Mouse (Mus musculus) kidney, embryonic 16.5 days (tissue): ENCODE measurements at regions not wholly inside any gene's neighbourhood (a gene's known extent, or its start where the extent isn't known, plus 50 kb on each side); places are given as distances from the start of the nearest gene placed in this dataset.

Source experiments
- ATAC-seq: fragments of 200-750 bp; cut with Nextera tagmentation; 2 replicates; pipeline ENCODE4 v1.8.0; 2017; ENCODE audit warnings: moderate TSS enrichment; ENCODE audit not compliant: low FRiP score, low TSS enrichment
- H3K27ac ChIP-seq: fragments of 300-500 bp; sonication (generic); 2 replicates; pipeline ENCODE4 v1.5.1; 2014; ENCODE audit warnings: low read length
- H3K27me3 ChIP-seq: fragments of 300-500 bp; sonication (generic); 2 replicates; pipeline ENCODE4 v1.6.1; 2014; ENCODE audit warnings: low read length, control low read depth, mixed read lengths; ENCODE audit not compliant: insufficient read depth
- H3K36me3 ChIP-seq: fragments of 300-500 bp; sonication (generic); 2 replicates; pipeline ENCODE4 v1.6.1; 2014; ENCODE audit warnings: low read length, control low read depth, mixed read lengths; ENCODE audit not compliant: insufficient read depth
- H3K4me1 ChIP-seq: fragments of 300-500 bp; sonication (generic); 2 replicates; pipeline ENCODE4 v1.6.1; 2014; ENCODE audit warnings: low read length, control low read depth, mixed read lengths; ENCODE audit not compliant: insufficient read depth
- H3K4me2 ChIP-seq: fragments of 300-500 bp; sonication (generic); replicated peaks from 2 replicates; pipeline ENCODE4 v1.6.1; 2014; ENCODE audit warnings: low read depth, low read length
- H3K4me3 ChIP-seq: fragments of 300-500 bp; sonication (generic); 2 replicates; pipeline ENCODE4 v1.5.1; 2014; ENCODE audit warnings: mild to moderate bottlenecking, low read length
- H3K9ac ChIP-seq: fragments of 300-500 bp; sonication (generic); replicated peaks from 2 replicates; pipeline ENCODE4 v1.6.1; 2014; ENCODE audit warnings: low read length
- H3K9me3 ChIP-seq: fragments of 300-500 bp; sonication (generic); 2 replicates; pipeline ENCODE4 v1.6.1; 2016; ENCODE audit warnings: low read length, control low read depth
- WGBS: fragments of 180-500 bp; shearing (Covaris S2); extraction: QIAGEN DNeasy Blood & Tissue Kit; methylation state at CpG from one replicate; pipeline ENCODE4 v1.1.7; 2014; 5-methylcytosine and 5-hydroxymethylcytosine counted together

DNA sequence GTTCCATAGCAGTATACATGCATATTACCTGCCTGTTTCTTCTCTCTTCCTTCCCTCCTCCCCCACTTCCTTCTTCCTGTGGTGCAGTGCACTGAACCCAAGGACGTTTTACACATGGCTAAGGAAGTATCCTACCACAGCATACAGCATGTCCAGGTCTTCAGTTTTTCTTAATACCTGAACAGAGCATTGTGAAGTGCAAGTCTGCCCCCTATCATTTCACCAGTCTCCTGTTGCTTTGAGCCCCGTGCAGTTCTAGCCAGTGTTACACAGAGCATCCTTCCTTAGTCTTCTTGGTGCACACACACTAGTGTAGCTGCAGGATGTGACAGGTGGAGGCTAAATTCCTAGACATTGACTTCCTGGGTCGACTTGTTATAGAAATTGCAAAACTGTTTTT, 53.7 kb upstream of the Foxb1 start:
- no peak overlapping the region for H3K4me2 ChIP-seq
- H3K4me3 ChIP-seq = no peak overlapping the region
- H3K9ac ChIP-seq = no peak overlapping the region
- peaks cover 3% of the 10 kb centered on the region; the same call in 1 of the 2 replicates for H3K9me3 ChIP-seq
- H3K27me3 ChIP-seq = no peaks in the 10 kb centered on the region
- H3K36me3 ChIP-seq = no peaks in the 10 kb centered on the region
- no peak for ATAC-seq
- 54% methylated on average over 3 of the region's 3 CpGs for WGBS
- no peaks in the 10 kb centered on the region for H3K4me1 ChIP-seq
- no peak overlapping the region for H3K27ac ChIP-seq

- no peak for ATAC-seq
- Histone ChIP-seq H3K9me3 (no peaks in the 10 kb centered on the region), H3K4me3 (no peak overlapping the region), H3K36me3 (no peaks in the 10 kb centered on the region), H3K4me1 (no peaks in the 10 kb centered on the region), H3K9ac (no peak overlapping the region), H3K27me3 (no peaks in the 10 kb centered on the region), H3K27ac (no peak overlapping the region), H3K4me2 (no peak overlapping the region)
- 82% methylated on average over 9 of the region's 9 CpGs for WGBS
These were observed 62.6 kb upstream of the Foxb1 start for GRCm38 (mm10) chr9:69823179-69823966.

DNA sequence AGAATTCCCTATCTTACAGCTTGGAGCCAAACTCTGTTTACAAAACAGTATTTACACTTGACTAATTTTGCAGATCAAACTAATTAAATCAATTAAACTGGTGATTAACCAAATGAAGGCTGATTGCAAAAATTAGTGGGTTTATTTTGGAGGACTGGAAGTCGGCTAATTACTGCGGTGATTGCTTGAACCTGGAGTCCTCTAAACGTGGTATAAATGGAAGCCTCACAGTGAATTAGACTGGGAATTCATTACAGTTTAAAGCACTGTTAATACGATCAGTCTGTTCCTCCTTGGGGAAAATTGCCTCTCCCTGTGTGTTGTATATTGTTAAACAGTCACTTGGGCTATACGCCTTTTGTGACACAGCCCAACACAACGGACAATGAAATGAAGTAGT, 67.7 kb upstream of the Foxb1 start:
- Histone ChIP-seq H3K27me3 (peaks cover 3% of the 10 kb centered on the region; the same call in 1 of the 2 replicates), H3K9me3 (no peaks in the 10 kb centered on the region), H3K4me1 (no peaks in the 10 kb centered on the region), H3K36me3 (no peaks in the 10 kb centered on the region), H3K4me2 (no peak overlapping the region), H3K9ac (no peak overlapping the region), H3K4me3 (no peak overlapping the region), H3K27ac (no peak overlapping the region)
- WGBS = 48% methylated on average over 6 of the region's 6 CpGs
- no peak for ATAC-seq

DNA sequence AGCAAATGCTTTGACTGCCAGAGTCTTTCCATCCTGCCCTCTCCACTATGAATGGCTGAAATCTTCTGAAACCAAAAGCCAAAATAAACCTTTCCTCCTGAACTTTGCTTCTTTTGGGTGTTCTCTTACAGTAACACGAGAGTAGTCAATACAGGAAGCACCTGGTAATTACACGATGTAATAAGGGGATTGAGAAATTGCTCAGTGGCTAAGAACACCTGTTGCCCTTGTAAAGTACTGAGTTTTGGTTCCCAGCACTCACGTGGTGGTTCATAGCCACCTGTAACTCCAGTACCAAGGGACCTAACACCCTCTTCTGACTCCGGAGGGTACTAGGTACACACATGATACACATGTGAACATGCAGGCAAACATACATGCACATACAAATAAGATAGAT, 74.7 kb upstream of the Foxb1 start:
- H3K4me1 ChIP-seq = no peaks in the 10 kb centered on the region
- WGBS = 56% methylated on average over 4 of the region's 4 CpGs
- H3K9ac ChIP-seq = no peak overlapping the region
- no peak for ATAC-seq
- H3K36me3 ChIP-seq = no peaks in the 10 kb centered on the region
- H3K4me2 ChIP-seq = no peak overlapping the region
- H3K9me3 ChIP-seq = no peaks in the 10 kb centered on the region
- no peak overlapping the region for H3K27ac ChIP-seq
- H3K4me3 ChIP-seq = no peak overlapping the region
- no peaks in the 10 kb centered on the region for H3K27me3 ChIP-seq

DNA sequence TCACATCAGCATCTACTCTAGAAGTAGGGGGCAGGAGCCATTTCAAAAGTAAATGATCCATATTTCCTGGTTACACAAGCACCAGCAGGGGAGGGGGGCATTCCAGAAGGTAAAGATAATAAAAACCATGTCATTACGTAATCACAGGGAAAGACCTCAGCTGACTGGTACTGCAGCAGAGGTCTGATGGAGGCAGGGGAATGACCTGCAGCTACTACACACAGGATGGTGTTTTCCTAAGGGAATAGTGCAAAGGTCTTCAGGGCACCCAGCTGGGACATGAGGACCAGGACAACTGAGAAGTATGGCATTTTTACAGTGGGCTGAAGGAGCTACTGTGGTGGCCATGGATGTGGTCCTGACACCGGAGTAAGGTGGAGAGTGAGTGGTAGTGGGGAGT, 78.5 kb upstream of the Foxb1 start:
- no peak overlapping the region for H3K9ac ChIP-seq
- ATAC-seq = no peak
- no peaks in the 10 kb centered on the region for H3K27me3 ChIP-seq
- 57% methylated on average over 2 of the region's 2 CpGs for WGBS
- H3K4me2 ChIP-seq = no peak overlapping the region
- H3K36me3 ChIP-seq = no peaks in the 10 kb centered on the region
- no peaks in the 10 kb centered on the region for H3K4me1 ChIP-seq
- no peak overlapping the region for H3K27ac ChIP-seq
- H3K4me3 ChIP-seq = no peak overlapping the region
- no peaks in the 10 kb centered on the region for H3K9me3 ChIP-seq

DNA sequence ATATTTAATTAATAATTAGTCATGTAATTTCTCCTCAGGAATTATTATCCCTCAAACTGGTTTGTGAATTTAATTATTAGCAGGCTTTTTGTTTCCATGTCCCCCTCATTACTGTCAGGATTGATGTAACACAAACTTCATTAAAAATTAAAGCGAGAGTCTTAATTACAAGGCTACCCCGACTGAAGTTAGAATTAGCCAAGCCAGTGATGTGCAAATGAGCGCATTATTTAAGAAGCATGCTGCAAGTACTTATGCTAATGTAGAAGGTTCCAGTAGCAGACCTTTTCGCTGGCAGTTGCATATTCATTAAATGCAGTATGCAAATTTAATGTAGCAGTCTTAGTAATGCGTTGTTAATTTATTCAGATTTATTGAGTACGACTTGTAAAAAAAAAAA, 84.0 kb upstream of the Foxb1 start:
- Histone ChIP-seq H3K27ac (no peak overlapping the region), H3K9ac (no peak overlapping the region), H3K36me3 (no peaks in the 10 kb centered on the region), H3K4me3 (no peak overlapping the region), H3K4me2 (no peak overlapping the region), H3K27me3 (no peaks in the 10 kb centered on the region), H3K4me1 (no peaks in the 10 kb centered on the region), H3K9me3 (peaks cover 2% of the 10 kb centered on the region; the same call in 1 of the 2 replicates)
- ATAC-seq = no peak
- WGBS = 68% methylated on average over 6 of the region's 6 CpGs

GRCm38 (mm10) chr9:69845210-69845609, 84.5 kb upstream of the Foxb1 start:
- Histone ChIP-seq H3K27ac (no peak overlapping the region), H3K4me2 (no peak overlapping the region), H3K4me3 (no peak overlapping the region), H3K9me3 (peaks cover 2% of the 10 kb centered on the region; the same call in 1 of the 2 replicates), H3K9ac (no peak overlapping the region), H3K36me3 (no peaks in the 10 kb centered on the region), H3K27me3 (no peaks in the 10 kb centered on the region), H3K4me1 (no peaks in the 10 kb centered on the region)
- no peak for ATAC-seq
- WGBS = 63% methylated on average over 9 of the region's 9 CpGs

GRCm38 (mm10) chr9:69856621-69857020, 95.9 kb upstream of the Foxb1 start:
- Histone ChIP-seq H3K9ac (no peak overlapping the region), H3K4me2 (no peak overlapping the region), H3K4me3 (no peak overlapping the region), H3K4me1 (no peaks in the 10 kb centered on the region), H3K27ac (no peak overlapping the region), H3K27me3 (no peaks in the 10 kb centered on the region), H3K9me3 (no peaks in the 10 kb centered on the region), H3K36me3 (no peaks in the 10 kb centered on the region)
- WGBS = 85% methylated on average over 7 of the region's 7 CpGs
- no peak for ATAC-seq

- H3K27me3 ChIP-seq = no peaks in the 10 kb centered on the region
- no peaks in the 10 kb centered on the region for H3K4me1 ChIP-seq
- no peak overlapping the region for H3K4me2 ChIP-seq
- no peak for ATAC-seq
- H3K9me3 ChIP-seq = no peaks in the 10 kb centered on the region
- no peak overlapping the region for H3K9ac ChIP-seq
- no peak overlapping the region for H3K27ac ChIP-seq
- no peak overlapping the region for H3K4me3 ChIP-seq
- no peaks in the 10 kb centered on the region for H3K36me3 ChIP-seq
- WGBS = 80% methylated on average over 3 of the region's 3 CpGs
These were observed 97.9 kb upstream of the Foxb1 start for GRCm38 (mm10) chr9:69858619-69859018.

DNA sequence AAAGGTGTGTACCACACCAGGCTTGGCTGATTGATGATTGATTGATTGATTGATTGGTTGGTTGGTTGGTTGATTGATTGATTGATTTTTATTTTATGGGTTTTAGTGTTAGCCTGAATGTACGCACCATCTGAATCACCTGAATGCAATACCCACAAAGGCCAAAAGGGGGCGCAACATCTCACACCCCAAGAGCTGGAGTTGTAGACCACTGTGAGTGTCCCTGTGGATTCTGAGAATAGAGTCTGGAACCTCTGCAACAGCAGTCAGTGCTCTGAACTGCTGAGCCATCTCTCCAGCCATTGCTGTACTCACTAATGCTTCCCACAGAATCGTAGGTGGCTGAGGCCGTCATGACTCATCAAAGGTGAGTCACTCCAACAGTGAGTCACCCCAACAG, 109.4 kb upstream of the Foxb1 start:
- Histone ChIP-seq H3K4me1 (no peaks in the 10 kb centered on the region), H3K36me3 (no peaks in the 10 kb centered on the region), H3K27me3 (no peaks in the 10 kb centered on the region), H3K4me3 (no peak overlapping the region), H3K27ac (no peak overlapping the region), H3K9me3 (no peaks in the 10 kb centered on the region), H3K4me2 (no peak overlapping the region), H3K9ac (no peak overlapping the region)
- WGBS = 84% methylated on average over 4 of the region's 4 CpGs
- no peak for ATAC-seq
